Mouse (Mus musculus) ES-Bruce4 (cell line): ENCODE results near the gene Upp2. TPM values are rescaled to one million over a fixed set of nuclear protein-coding genes. Genes with fewer than 3 reads are reported as not detected.

Experiments used
- H3K27ac ChIP-seq: 2 replicates; pipeline ENCODE4 v1.5.1; 2012; ENCODE audit warnings: low read length, inconsistent platforms; ENCODE audit not compliant: insufficient read depth
- H3K27me3 ChIP-seq: 2 replicates; pipeline ENCODE4 v1.6.1; 2012; ENCODE audit warnings: mild to moderate bottlenecking, low read length, inconsistent platforms; ENCODE audit not compliant: control insufficient read depth, poor library complexity, insufficient read depth, severe bottlenecking
- H3K36me3 ChIP-seq: 2 replicates; pipeline ENCODE4 v1.6.1; 2012; ENCODE audit warnings: inconsistent platforms, mild to moderate bottlenecking, low read length, moderate library complexity; ENCODE audit not compliant: control insufficient read depth, poor library complexity, insufficient read depth, severe bottlenecking
- H3K4me1 ChIP-seq: one replicate; pipeline ENCODE4 v1.8.1; 2011; ENCODE audit warnings: low read length; ENCODE audit not compliant: control insufficient read depth, insufficient read depth
- H3K4me3 ChIP-seq: 2 replicates; pipeline ENCODE4 v1.5.1; 2011; ENCODE audit warnings: low read depth, mild to moderate bottlenecking, low read length
- H3K9ac ChIP-seq: 2 replicates; pipeline ENCODE4 v1.6.1; 2012; ENCODE audit warnings: low read depth, mild to moderate bottlenecking, inconsistent platforms; ENCODE audit not compliant: poor library complexity, severe bottlenecking
- H3K9me3 ChIP-seq: replicated peaks from 2 replicates; pipeline ENCODE4 v1.6.1; 2012; ENCODE audit warnings: mild to moderate bottlenecking, low read length, inconsistent platforms; ENCODE audit not compliant: control insufficient read depth, poor library complexity, insufficient read depth, severe bottlenecking
- CTCF ChIP-seq: IDR thresholded peaks from one replicate; pipeline ENCODE4 v1.8.1; 2011; ENCODE audit warnings: low read depth, low read length
- EP300 ChIP-seq: IDR thresholded peaks from 2 replicates; pipeline ENCODE4 v1.6.1; 2011; ENCODE audit warnings: low read depth, low read length; ENCODE audit not compliant: insufficient read depth
- POLR2A ChIP-seq: IDR thresholded peaks from one replicate; pipeline ENCODE4 v1.8.1; 2011; ENCODE audit warnings: low read length; ENCODE audit not compliant: insufficient read depth
- polyA plus RNA-seq: library from polyadenylated mRNA; stranded (reverse); fragments of >200 nt; gene quantifications from 2 replicates; pipeline ENCODE4 v1.2.4, GENCODE M21; 2011; ENCODE audit warnings: low read depth; ENCODE audit not compliant: missing spikeins, insufficient read depth, insufficient read length

Upp2 gene
- polyA plus RNA-seq, 1 experiment, result not detected

GRCm38 (mm10) chr2:58604791-58605190 lies 37.7 kb downstream of the Upp2 start:
- H3K9ac ChIP-seq, result no peak overlapping the region
- H3K4me3 ChIP-seq, result no peak overlapping the region
- no peak overlapping the region for H3K27ac ChIP-seq
- H3K27me3 ChIP-seq, result no peaks in the 10 kb centered on the region; the same call in 1 of the 2 replicates
- H3K4me1 ChIP-seq, result no peaks in the 10 kb centered on the region
- no peaks in the 10 kb centered on the region; the same call in 1 of the 2 replicates for H3K9me3 ChIP-seq
- no peaks in the 10 kb centered on the region for H3K36me3 ChIP-seq
- TF ChIP-seq CTCF, result no peak
- TF ChIP-seq EP300, result no peak
- no peak for TF ChIP-seq POLR2A

- TF ChIP-seq POLR2A (no peak), CTCF (no peak), EP300 (no peak)
- no peaks in the 10 kb centered on the region for H3K4me1 ChIP-seq
- no peaks in the 10 kb centered on the region for H3K9me3 ChIP-seq
These were observed 46.6 kb downstream of the Upp2 start for GRCm38 (mm10) chr2:58613720-58614119.

DNA sequence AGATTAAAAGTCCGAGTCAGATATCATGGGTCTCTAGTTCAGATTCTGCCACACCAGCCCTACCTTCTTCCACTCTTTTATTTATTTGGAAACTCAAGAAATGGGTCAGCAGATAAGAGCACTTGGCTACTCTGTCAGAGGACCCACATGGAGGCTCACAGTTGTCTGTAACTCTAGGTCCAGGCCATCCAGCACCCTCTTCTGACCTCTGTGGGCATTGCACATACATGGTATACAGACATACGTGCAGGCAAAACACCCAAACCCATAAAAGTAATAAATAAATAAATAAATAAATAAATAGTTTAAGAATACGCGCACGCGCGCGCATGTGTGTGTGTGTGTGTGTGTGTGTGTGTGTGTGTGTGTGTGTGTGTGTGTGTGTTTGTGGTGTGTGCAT lies 47.8 kb downstream of the Upp2 start:
- Histone ChIP-seq H3K9me3 (no peaks in the 10 kb centered on the region), H3K36me3 (no peaks in the 10 kb centered on the region), H3K4me3 (no peak overlapping the region), H3K27me3 (no peaks in the 10 kb centered on the region), H3K27ac (no peak overlapping the region), H3K9ac (no peak overlapping the region), H3K4me1 (no peaks in the 10 kb centered on the region)
- no peak for TF ChIP-seq CTCF
- no peak for TF ChIP-seq POLR2A
- TF ChIP-seq EP300, result no peak

More at GRCm38 (mm10) chr2:58613720-58614119, 46.6 kb downstream of the Upp2 start:
- Histone ChIP-seq H3K27me3 (no peaks in the 10 kb centered on the region), H3K27ac (no peak overlapping the region), H3K4me3 (no peak overlapping the region), H3K36me3 (no peaks in the 10 kb centered on the region), H3K9ac (no peak overlapping the region)

DNA sequence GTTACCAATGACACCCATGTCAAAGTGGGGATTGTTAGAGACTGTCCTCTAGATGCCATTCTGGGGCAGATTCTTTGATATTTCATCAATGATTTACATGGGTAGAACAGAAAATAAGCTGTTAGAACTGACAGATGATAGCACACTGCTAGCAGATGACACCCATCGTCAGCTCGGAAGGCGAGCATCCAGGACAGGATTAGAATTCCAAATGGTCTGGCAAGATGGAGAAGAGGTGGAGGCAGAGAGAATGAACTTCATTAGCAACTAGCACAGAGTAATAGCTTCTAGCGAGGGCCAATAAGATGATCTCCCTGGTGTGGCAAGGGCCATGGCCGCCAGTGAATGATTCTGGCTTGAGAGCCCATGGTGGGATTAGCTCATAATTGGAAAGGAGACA lies 48.7 kb downstream of the Upp2 start:
- Histone ChIP-seq H3K9me3 (no peaks in the 10 kb centered on the region), H3K36me3 (no peaks in the 10 kb centered on the region), H3K27ac (no peak overlapping the region), H3K4me3 (no peak overlapping the region), H3K9ac (no peak overlapping the region), H3K27me3 (no peaks in the 10 kb centered on the region), H3K4me1 (no peaks in the 10 kb centered on the region)
- no peak for TF ChIP-seq CTCF
- no peak for TF ChIP-seq POLR2A
- TF ChIP-seq EP300, result no peak

GRCm38 (mm10) chr2:58625186-58625585 lies 58.1 kb downstream of the Upp2 start:
- Histone ChIP-seq H3K27me3 (no peaks in the 10 kb centered on the region), H3K4me1 (peaks cover 2% of the 10 kb centered on the region), H3K27ac (peak overlapping the region; percentile 100), H3K36me3 (peaks cover 3% of the 10 kb centered on the region; the same call in 1 of the 2 replicates), H3K4me3 (no peak overlapping the region), H3K9me3 (peaks cover 11% of the 10 kb centered on the region), H3K9ac (peak overlapping the region; percentile 59)
- TF ChIP-seq CTCF, result no peak
- TF ChIP-seq POLR2A, result no peak
- no peak for TF ChIP-seq EP300

DNA sequence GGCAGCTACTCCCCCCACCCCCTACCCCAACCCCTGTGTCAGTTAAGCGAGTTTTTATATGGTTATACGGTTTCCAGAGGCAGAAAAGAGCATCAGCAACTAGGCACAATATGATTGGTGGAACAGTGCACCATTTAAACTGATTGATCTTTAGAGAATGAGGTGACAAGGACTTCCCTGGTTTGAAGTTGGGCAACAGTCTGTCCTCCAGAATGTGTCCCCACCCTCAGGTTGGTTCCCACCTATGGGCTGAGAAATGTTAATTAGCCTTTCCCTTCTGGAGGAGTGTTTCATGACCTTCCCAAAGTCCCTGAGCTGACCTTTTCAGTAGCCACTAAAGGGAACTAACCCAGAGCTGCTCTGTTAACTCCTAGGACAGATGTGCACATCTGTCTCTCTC lies 58.6 kb downstream of the Upp2 start:
- peaks cover 11% of the 10 kb centered on the region for H3K9me3 ChIP-seq
- TF ChIP-seq EP300 (peak; percentile 88), POLR2A (no peak), CTCF (no peak)
- H3K9ac ChIP-seq, result peak overlapping the region; percentile 59
- peaks cover 2% of the 10 kb centered on the region for H3K4me1 ChIP-seq
- H3K27ac ChIP-seq, result peak overlapping the region; percentile 100
- peaks cover 3% of the 10 kb centered on the region; the same call in 1 of the 2 replicates for H3K36me3 ChIP-seq
- H3K27me3 ChIP-seq, result no peaks in the 10 kb centered on the region
- H3K4me3 ChIP-seq, result no peak overlapping the region
